Mouse (Mus musculus) C2C12 (cell line): ENCODE data around the gene Mtmr1. TPM values are rescaled to one million over a fixed set of nuclear protein-coding genes. Genes with fewer than 3 reads are reported as not detected.
A peak's percentile ranks its signal among the peaks of the same experiment; 100 is the strongest.

Source experiments
- H3K27me3 ChIP-seq: one replicate; pipeline ENCODE4 v1.6.1; 2011; ENCODE audit not compliant: control insufficient read depth, insufficient read depth, insufficient read length
- H3K36me3 ChIP-seq: one replicate; pipeline ENCODE4 v1.6.1; 2011; ENCODE audit not compliant: control insufficient read depth, insufficient read depth
- H3K4me3 ChIP-seq: one replicate; pipeline ENCODE4 v1.5.1; 2011; ENCODE audit warnings: mild to moderate bottlenecking, control low read depth; ENCODE audit not compliant: poor library complexity, insufficient read depth, severe bottlenecking
- H3K79me2 ChIP-seq: one replicate; pipeline ENCODE4 v1.6.1; 2011; ENCODE audit not compliant: control insufficient read depth, insufficient read depth
- H3K79me3 ChIP-seq: one replicate; pipeline ENCODE4 v1.6.1; 2011; ENCODE audit warnings: low read depth, control low read depth
- H3ac ChIP-seq: one replicate; pipeline ENCODE3; 2011; ENCODE audit warnings: low read depth; ENCODE audit not compliant: control insufficient read depth, insufficient read length
- CEBPB ChIP-seq: IDR thresholded peaks from one replicate; pipeline ENCODE4 v1.6.1; 2011; ENCODE audit warnings: low read depth, mild to moderate bottlenecking, control low read depth, moderate library complexity
- CTCF ChIP-seq: IDR thresholded peaks from one replicate; pipeline ENCODE4 v1.5.1; 2011; ENCODE audit not compliant: control insufficient read depth, insufficient read depth, insufficient read length
- FOSL1 ChIP-seq: IDR thresholded peaks from one replicate; pipeline ENCODE4 v1.8.0; 2011; ENCODE audit warnings: mild to moderate bottlenecking, low read length; ENCODE audit not compliant: poor library complexity, insufficient read depth, severe bottlenecking
- MAX ChIP-seq: IDR thresholded peaks from one replicate; pipeline ENCODE4 v1.6.1; 2011; ENCODE audit warnings: mild to moderate bottlenecking, control low read depth
- MYOD1 ChIP-seq: IDR thresholded peaks from one replicate; pipeline ENCODE4 v1.6.1; 2011; ENCODE audit warnings: low read depth; ENCODE audit not compliant: control insufficient read depth, insufficient read length
- MYOG ChIP-seq: IDR thresholded peaks from one replicate; pipeline ENCODE4 v1.6.1; 2011; ENCODE audit not compliant: control insufficient read depth, insufficient read length; ENCODE audit errors: extremely low read depth
- USF1 ChIP-seq: IDR thresholded peaks from one replicate; pipeline ENCODE4 v1.6.1; 2011; ENCODE audit warnings: low read depth, mild to moderate bottlenecking, control low read depth, moderate library complexity
- polyA plus RNA-seq: library from polyadenylated mRNA; unstranded; fragments of >200 nt; fragmentation: generic; extraction: Trizol; gene quantifications from one replicate; pipeline ENCODE4 v1.2.1, GENCODE M21; 2012; ENCODE audit warnings: missing spikeins

Mtmr1 gene
- polyA plus RNA-seq, 1 experiment = 2.6 TPM

DNA sequence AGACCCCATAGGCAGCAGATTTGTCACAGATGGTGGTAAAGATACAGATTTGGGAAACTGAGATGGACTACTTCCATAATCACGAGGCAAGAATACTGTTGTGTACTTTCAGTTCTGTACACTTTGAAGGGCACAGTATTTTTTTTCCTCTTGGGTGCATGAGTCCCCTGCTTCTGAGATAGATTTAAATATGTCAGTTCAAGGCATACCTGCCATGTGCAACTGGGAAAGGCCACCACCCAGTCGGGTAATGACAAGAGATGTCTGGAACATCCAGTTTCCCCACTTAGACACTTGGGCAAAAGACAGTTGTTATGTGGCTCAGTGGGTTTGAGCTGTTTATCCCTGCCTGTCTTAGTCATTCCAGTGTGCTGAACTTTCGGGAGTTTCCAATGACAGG, 950 bp downstream of the Mtmr1 start:
- Histone ChIP-seq H3K4me3 (no peak overlapping the region), H3K27me3 (no peaks in the 10 kb centered on the region), H3K79me3 (no peaks in the 10 kb centered on the region), H3K36me3 (no peaks in the 10 kb centered on the region), H3ac (no peak overlapping the region), H3K79me2 (no peaks in the 10 kb centered on the region)
- TF ChIP-seq FOSL1 (no peak), CTCF (no peak), USF1 (no peak), MYOD1 (no peak), MYOG (no peak), MAX (no peak), CEBPB (no peak)

DNA sequence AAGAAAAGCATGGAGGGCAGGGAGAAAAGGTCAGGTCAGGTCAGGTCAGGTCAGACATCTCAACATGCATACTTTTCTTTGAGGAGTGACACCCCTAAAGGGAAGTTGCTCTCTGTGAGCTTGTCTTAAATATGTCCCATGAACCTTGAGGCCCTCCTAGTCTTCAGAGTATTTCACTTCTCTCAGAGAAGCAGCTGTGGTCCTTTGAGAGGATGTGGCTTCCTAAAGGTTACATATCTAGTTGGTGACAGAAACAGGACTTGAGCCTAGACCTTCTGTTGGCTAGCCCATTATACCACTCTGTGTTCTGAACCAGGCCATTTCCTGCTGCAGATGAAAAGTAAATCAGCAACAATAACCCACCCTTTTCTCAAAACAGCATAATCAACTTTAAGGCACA, 2.4 kb downstream of the Mtmr1 start:
- no peaks in the 10 kb centered on the region for H3K79me3 ChIP-seq
- no peaks in the 10 kb centered on the region for H3K27me3 ChIP-seq
- TF ChIP-seq CEBPB = no peak
- no peak for TF ChIP-seq MYOG
- no peaks in the 10 kb centered on the region for H3K36me3 ChIP-seq
- no peak overlapping the region for H3ac ChIP-seq
- no peak overlapping the region for H3K4me3 ChIP-seq
- H3K79me2 ChIP-seq = no peaks in the 10 kb centered on the region

GRCm38 (mm10) chrX:71376781-71377180, 12.2 kb downstream of the Mtmr1 start:
- Histone ChIP-seq H3K4me3 (no peak overlapping the region), H3K36me3 (no peaks in the 10 kb centered on the region), H3ac (no peak overlapping the region), H3K27me3 (no peaks in the 10 kb centered on the region), H3K79me2 (no peaks in the 10 kb centered on the region), H3K79me3 (no peaks in the 10 kb centered on the region)
- no peak for TF ChIP-seq FOSL1
- no peak for TF ChIP-seq MAX
- TF ChIP-seq MYOD1 = no peak
- TF ChIP-seq CTCF = no peak
- TF ChIP-seq USF1 = no peak

DNA sequence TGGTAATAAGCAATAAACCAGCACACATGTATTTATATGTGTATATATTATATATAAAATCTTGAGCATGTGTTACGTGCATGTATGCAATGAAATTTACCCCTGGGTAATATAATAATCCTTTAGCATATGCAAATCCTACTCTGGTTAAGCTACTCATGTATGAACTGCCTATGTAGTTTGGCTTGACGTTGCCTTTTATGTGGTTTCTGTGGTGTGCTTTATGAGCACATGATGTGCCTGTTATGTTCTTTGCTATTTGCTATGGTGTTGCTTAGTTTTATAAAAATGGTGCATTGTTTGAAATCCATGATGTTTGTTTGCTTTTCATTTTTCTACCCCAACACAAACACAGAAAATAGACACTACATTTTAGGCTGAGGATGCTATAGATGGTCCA, 13.9 kb downstream of the Mtmr1 start:
- no peaks in the 10 kb centered on the region for H3K79me3 ChIP-seq
- TF ChIP-seq CEBPB = no peak
- TF ChIP-seq CTCF = no peak
- TF ChIP-seq USF1 = no peak
- no peak for TF ChIP-seq MAX
- TF ChIP-seq MYOD1 = no peak
- TF ChIP-seq MYOG = no peak
- TF ChIP-seq FOSL1 = no peak

GRCm38 (mm10) chrX:71381571-71381970, 17.0 kb downstream of the Mtmr1 start:
- Histone ChIP-seq H3K79me3 (no peaks in the 10 kb centered on the region), H3K79me2 (no peaks in the 10 kb centered on the region), H3K27me3 (no peaks in the 10 kb centered on the region), H3K4me3 (no peak overlapping the region), H3ac (no peak overlapping the region), H3K36me3 (no peaks in the 10 kb centered on the region)
- TF ChIP-seq CTCF = peak; percentile 10
- TF ChIP-seq MYOG = no peak

More for the DNA sequence above, 13.9 kb downstream of the Mtmr1 start:
- Histone ChIP-seq H3K27me3 (no peaks in the 10 kb centered on the region), H3K36me3 (no peaks in the 10 kb centered on the region), H3ac (no peak overlapping the region), H3K79me2 (no peaks in the 10 kb centered on the region), H3K4me3 (no peak overlapping the region)

- Histone ChIP-seq H3K36me3 (no peaks in the 10 kb centered on the region), H3K4me3 (no peak overlapping the region), H3K79me3 (no peaks in the 10 kb centered on the region), H3ac (no peak overlapping the region), H3K27me3 (no peaks in the 10 kb centered on the region), H3K79me2 (no peaks in the 10 kb centered on the region)
- TF ChIP-seq CTCF (no peak), USF1 (no peak), CEBPB (no peak), MAX (no peak), MYOG (no peak), FOSL1 (no peak), MYOD1 (no peak)
Observed at GRCm38 (mm10) chrX:71396326-71396725, 31.8 kb downstream of the Mtmr1 start.

- H3K36me3 ChIP-seq = no peaks in the 10 kb centered on the region
- no peaks in the 10 kb centered on the region for H3K27me3 ChIP-seq
- no peak overlapping the region for H3K4me3 ChIP-seq
- no peaks in the 10 kb centered on the region for H3K79me2 ChIP-seq
- TF ChIP-seq CTCF (no peak), USF1 (no peak), FOSL1 (no peak), MAX (no peak)
- H3ac ChIP-seq = no peak overlapping the region
- no peaks in the 10 kb centered on the region for H3K79me3 ChIP-seq
Observed at GRCm38 (mm10) chrX:71406290-71406689, 41.7 kb downstream of the Mtmr1 start.
